Comparison of ENCODE assay signal across 9 mouse cellular contexts in genomic region chr6:94183354-94183851, GRCm38 (mm10).
A peak's percentile ranks its signal among the peaks of the same experiment; 100 is the strongest.
DNase-seq lines count a peak whose midpoint lies in the region; ATAC-seq and TF ChIP-seq lines count a peak whose summit lies in the region.
"Had no signal": no experiment of that assay in that cellular context is flagged by ENCODE, and none has a peak within 500 bp of the region (broad histone marks: within the 10 kb centered on the region; RNA-seq: fewer than 3 reads in every experiment).

No protein-coding gene starts in this region.

- H3K36me3 ChIP-seq in ES-Bruce4 (ENCODE audit: control insufficient read depth, insufficient read depth, low read length, poor library complexity, severe bottlenecking), result no peaks in the 10 kb centered on the region
- H3K36me3 ChIP-seq in hindbrain, postnatal 0 days (ENCODE audit: insufficient read depth, low read length), result no peaks in the 10 kb centered on the region

- peak overlapping the region; percentile 6 for H3K4me2 ChIP-seq in hindbrain, postnatal 0 days (ENCODE audit: low read depth, low read length)

- peaks cover 4% of the 10 kb centered on the region for H3K4me1 ChIP-seq in ES-Bruce4 (ENCODE audit: control insufficient read depth, insufficient read depth, low read length)
- H3K4me1 ChIP-seq in hindbrain, postnatal 0 days (ENCODE audit: insufficient read depth, low read length), result peaks cover 13% of the 10 kb centered on the region

- no peak for TF ChIP-seq EP300 in ES-Bruce4 (IDR thresholded peaks at IDR 0.05; ENCODE audit: insufficient read depth, low read depth, low read length)

- ATAC-seq in frontal cortex, adult (ENCODE audit: low TSS enrichment), result peak; percentile 50; the same call in 1 of the 2 replicates
- no peak for ATAC-seq in hindbrain, postnatal 0 days

- WGBS in hindbrain, postnatal 0 days, result 35% methylated on average over 14 of the region's 14 CpGs

- TF ChIP-seq POLR2A in ES-Bruce4 (IDR thresholded peaks at IDR 0.05; ENCODE audit: insufficient read depth, low read length), result no peak

- peak overlapping the region; percentile 84 for H3K27ac ChIP-seq in ES-Bruce4 (ENCODE audit: insufficient read depth, low read length)
- no peak overlapping the region for H3K27ac ChIP-seq in hindbrain, postnatal 0 days

- H3K4me3 ChIP-seq in ES-Bruce4 (ENCODE audit: low read depth, low read length), result no peak overlapping the region
- no peak overlapping the region for H3K4me3 ChIP-seq in hindbrain, postnatal 0 days (ENCODE audit: low read length)
- H3K4me3 ChIP-seq: erythroblast, embryonic 14.5 days had no signal

- DNase-seq in frontal cortex, postnatal 25 days (ENCODE audit: low spot score in 2 of 2), result no peak
- DNase-seq in cerebellum, postnatal 36 days, result peak; percentile 44 to 50
- peak; percentile 58 for DNase-seq in hindbrain, postnatal 0 days (ENCODE audit: low spot score)
- DNase-seq in lung, postnatal 36 days, result peak; percentile 56
- no peak for DNase-seq in spleen, adult 18-20 months
- DNase-seq in urinary bladder, postnatal 10 days (ENCODE audit: low spot score), result no peak

- no peak for TF ChIP-seq CTCF in ES-Bruce4 (IDR thresholded peaks at IDR 0.05; ENCODE audit: low read depth, low read length)
- TF ChIP-seq CTCF in hindbrain, postnatal 0 days (IDR thresholded peaks at IDR 0.05; ENCODE audit: low read depth), result no peak

- no peaks in the 10 kb centered on the region for H3K9me3 ChIP-seq in ES-Bruce4 (replicated peaks; ENCODE audit: control insufficient read depth, insufficient read depth, low read length, poor library complexity, severe bottlenecking)
- H3K9me3 ChIP-seq in hindbrain, postnatal 0 days (ENCODE audit: low read length), result no peaks in the 10 kb centered on the region

- no peak overlapping the region for H3K9ac ChIP-seq in ES-Bruce4 (ENCODE audit: low read depth, poor library complexity, severe bottlenecking)
- no peak overlapping the region for H3K9ac ChIP-seq in hindbrain, postnatal 0 days (replicated peaks; ENCODE audit: low read length)

- H3K27me3 ChIP-seq in ES-Bruce4 (ENCODE audit: control insufficient read depth, insufficient read depth, low read length, poor library complexity, severe bottlenecking), result no peaks in the 10 kb centered on the region
- H3K27me3 ChIP-seq in hindbrain, postnatal 0 days (ENCODE audit: insufficient read depth, low read length), result no peaks in the 10 kb centered on the region

Comparison
In these comparisons a context has a peak if more than half of its experiments do, and no peak if none do; other contexts are left out.
1. DNase-seq: peak in cerebellum, postnatal 36 days (2 of 2), hindbrain, postnatal 0 days (single experiment) and lung, postnatal 36 days (single experiment); none in frontal cortex, postnatal 25 days (0 of 2), spleen, adult 18-20 months (0 of 2) and urinary bladder, postnatal 10 days (single experiment).